Mouse (Mus musculus) forebrain, postnatal 0 days (tissue): ENCODE results near the gene Sppl3. TPM values are rescaled to one million over a fixed set of nuclear protein-coding genes. Genes with fewer than 3 reads are reported as not detected.

Experiments
- ATAC-seq: fragments of 200-750 bp; cut with Nextera tagmentation; 2 replicates; pipeline ENCODE4 v1.8.0; 2017; ENCODE audit warnings: mild to moderate bottlenecking, moderate library complexity
- DNase-seq: peaks from one replicate; pipeline ENCODE4 v3.0.0-alpha.2; 2015
- H3K27ac ChIP-seq: fragments of 300-500 bp; sonication (generic); 2 replicates; pipeline ENCODE4 v1.5.1; 2014; ENCODE audit warnings: low read depth, mild to moderate bottlenecking, antibody characterized with exemption, low read length, moderate library complexity, mixed read lengths
- H3K27me3 ChIP-seq: fragments of 300-500 bp; sonication (generic); 2 replicates; pipeline ENCODE4 v1.6.1; 2014; ENCODE audit warnings: mild to moderate bottlenecking, low read length, mixed read lengths; ENCODE audit not compliant: insufficient read depth
- H3K36me3 ChIP-seq: fragments of 300-500 bp; sonication (generic); 2 replicates; pipeline ENCODE4 v1.6.1; 2014; ENCODE audit warnings: mild to moderate bottlenecking, moderate library complexity; ENCODE audit not compliant: insufficient read depth
- H3K4me1 ChIP-seq: fragments of 300-500 bp; sonication (generic); 2 replicates; pipeline ENCODE4 v1.6.1; 2014; ENCODE audit warnings: antibody characterized with exemption; ENCODE audit not compliant: insufficient read depth
- H3K4me2 ChIP-seq: fragments of 300-500 bp; sonication (generic); 2 replicates; pipeline ENCODE4 v1.6.1; 2014; ENCODE audit warnings: low read depth, mild to moderate bottlenecking, moderate library complexity
- H3K4me3 ChIP-seq: fragments of 300-500 bp; sonication (generic); 2 replicates; pipeline ENCODE4 v1.5.1; 2014; ENCODE audit warnings: low read depth, low read length, mixed read lengths
- H3K9ac ChIP-seq: fragments of 300-500 bp; sonication (generic); 2 replicates; pipeline ENCODE4 v1.6.1; 2014; ENCODE audit warnings: mild to moderate bottlenecking
- H3K9me3 ChIP-seq: fragments of 300-500 bp; sonication (generic); 2 replicates; pipeline ENCODE4 v1.6.1; 2016; ENCODE audit warnings: low read length
- CTCF ChIP-seq: sonication (generic); IDR thresholded peaks from 2 replicates; pipeline ENCODE4 v1.5.1; 2016; ENCODE audit warnings: antibody characterized with exemption, control low read depth, low read depth
- WGBS: fragments of 180-500 bp; shearing (Covaris S2); extraction: QIAGEN DNeasy Blood & Tissue Kit; methylation state at CpG from one replicate; pipeline ENCODE4 v1.1.7; 2014; 5-methylcytosine and 5-hydroxymethylcytosine counted together
- polyA plus RNA-seq: library from polyadenylated mRNA; unstranded; fragments of >200 nt; fragmentation: Nextera tagmentation; extraction: Ambion mirVana; gene quantifications from 2 replicates; pipeline ENCODE4 v1.2.1, GENCODE M21; 2015
- total RNA-seq: library from RNA; depleted of rRNA; stranded (reverse); fragments of >200 nt; gene quantifications from 2 replicates; pipeline ENCODE4 v1.2.3, GENCODE M21; 2014

The Sppl3 gene
- total and polyA plus RNA-seq, 2 experiments from 2014 or later = 43.5 to 114 TPM

- Histone ChIP-seq H3K4me1 (peaks cover 13% of the 10 kb centered on the region; the same call in 1 of the 2 replicates), H3K4me3 (peak within 1 kb of the TSS; percentile 90), H3K27ac (peak within 1 kb of the TSS; percentile 62), H3K9me3 (no peaks in the 10 kb centered on the region), H3K27me3 (no peaks in the 10 kb centered on the region), H3K9ac (peak within 1 kb of the TSS; percentile 80), H3K36me3 (peaks cover 5% of the 10 kb centered on the region), H3K4me2 (peak within 1 kb of the TSS; percentile 91)
- ATAC-seq (peak; percentile 97), DNase-seq (peak; percentile 87)
- no peak for TF ChIP-seq CTCF
- WGBS = under 1% methylated on average over 57 of the region's 81 CpGs
Measured at GRCm38 (mm10) chr5:115134234-115135165, 123.6 kb downstream of the Sppl3 start, which contains the start of gene Unc119b. Gene Unc119b, minus strand, starts transcription at chr5:115134975.

- no peak overlapping the region for H3K4me2 ChIP-seq
- no peak overlapping the region for H3K4me3 ChIP-seq
- no peaks in the 10 kb centered on the region for H3K36me3 ChIP-seq
- no peak overlapping the region for H3K9ac ChIP-seq
- 69% methylated on average over 4 of the region's 4 CpGs for WGBS
- no peaks in the 10 kb centered on the region for H3K27me3 ChIP-seq
- H3K27ac ChIP-seq = no peak overlapping the region
- TF ChIP-seq CTCF = no peak
- no peaks in the 10 kb centered on the region for H3K9me3 ChIP-seq
- no peak for ATAC-seq
- peaks cover 1% of the 10 kb centered on the region; the same call in 1 of the 2 replicates for H3K4me1 ChIP-seq
- DNase-seq = no peak
Measured at GRCm38 (mm10) chr5:115139124-115139523, 128.2 kb downstream of the Sppl3 start.

GRCm38 (mm10) chr5:115140726-115141125 is 129.8 kb downstream of the Sppl3 start:
- H3K4me3 ChIP-seq = no peak overlapping the region
- 78% methylated on average over 3 of the region's 3 CpGs for WGBS
- ATAC-seq = no peak
- no peaks in the 10 kb centered on the region for H3K9me3 ChIP-seq
- no peak overlapping the region for H3K27ac ChIP-seq
- no peak overlapping the region for H3K4me2 ChIP-seq
- 0 out of 2 replicates have a peak, but pooled peaks cover 2% of the 10 kb centered on the region for H3K36me3 ChIP-seq
- no peaks in the 10 kb centered on the region for H3K27me3 ChIP-seq
- no peak overlapping the region for H3K9ac ChIP-seq
- no peak for TF ChIP-seq CTCF
- no peak for DNase-seq
- H3K4me1 ChIP-seq = no peaks in the 10 kb centered on the region

- Histone ChIP-seq H3K36me3 (peaks cover 15% of the 10 kb centered on the region; the same call in 1 of the 2 replicates), H3K27me3 (no peaks in the 10 kb centered on the region), H3K4me1 (no peaks in the 10 kb centered on the region), H3K4me3 (no peak overlapping the region), H3K9me3 (no peaks in the 10 kb centered on the region), H3K27ac (no peak overlapping the region), H3K4me2 (no peak overlapping the region), H3K9ac (no peak overlapping the region)
- ATAC-seq (no peak), DNase-seq (no peak)
- WGBS = 89% methylated on average over 9 of the region's 9 CpGs
- no peak for TF ChIP-seq CTCF
Measured at GRCm38 (mm10) chr5:115142166-115142697, 131.3 kb downstream of the Sppl3 start.

GRCm38 (mm10) chr5:115143552-115143951 is 132.6 kb downstream of the Sppl3 start:
- DNase-seq (peak; percentile 82), ATAC-seq (peak; percentile 91)
- Histone ChIP-seq H3K27me3 (no peaks in the 10 kb centered on the region), H3K9me3 (no peaks in the 10 kb centered on the region), H3K27ac (no peak overlapping the region), H3K4me1 (no peaks in the 10 kb centered on the region), H3K4me3 (no peak overlapping the region), H3K36me3 (peaks cover 26% of the 10 kb centered on the region), H3K4me2 (no peak overlapping the region), H3K9ac (no peak overlapping the region)
- WGBS = 42% methylated on average over 10 of the region's 10 CpGs
- no peak for TF ChIP-seq CTCF

GRCm38 (mm10) chr5:115144471-115144870 is 133.5 kb downstream of the Sppl3 start:
- no peak for TF ChIP-seq CTCF
- Histone ChIP-seq H3K27ac (no peak overlapping the region), H3K9me3 (no peaks in the 10 kb centered on the region), H3K27me3 (no peaks in the 10 kb centered on the region), H3K36me3 (peaks cover 33% of the 10 kb centered on the region), H3K4me1 (no peaks in the 10 kb centered on the region), H3K4me2 (no peak overlapping the region), H3K4me3 (no peak overlapping the region), H3K9ac (no peak overlapping the region)
- WGBS = 74% methylated on average over 6 of the region's 6 CpGs
- DNase-seq (no peak), ATAC-seq (no peak)
